Mouse (Mus musculus): ENCODE data around the gene Pard3b. TPM values are rescaled to one million over a fixed set of nuclear protein-coding genes. Genes with fewer than 3 reads are reported as not detected.

Gene Pard3b
- polyA plus RNA-seq, 1 experiment from 2014 or later, result 25.5 TPM

GRCm38 (mm10) chr1:62636906-62637673 is 998.5 kb downstream of the Pard3b start:
- Histone ChIP-seq H3K9ac (no peak overlapping the region), H3K36me3 (no peaks in the 10 kb centered on the region), H3K4me1 (peaks cover 7% of the 10 kb centered on the region; the same call in 1 of the 2 replicates), H3K9me3 (no peaks in the 10 kb centered on the region), H3K4me3 (no peak overlapping the region), H3K27me3 (no peaks in the 10 kb centered on the region), H3K4me2 (replicated peaks) (no peak overlapping the region), H3K27ac (no peak overlapping the region)
- WGBS, result 91% methylated on average over 6 of the region's 6 CpGs
- no peak for ATAC-seq (ENCODE audit: insufficient number of reproducible peaks, insufficient read depth, low FRiP score, low TSS enrichment)

GRCm38 (mm10) chr1:62639012-62639411 is 1000.4 kb downstream of the Pard3b start:
- H3K4me3 ChIP-seq, result no peak overlapping the region
- no peak overlapping the region for H3K9ac ChIP-seq
- H3K27ac ChIP-seq, result no peak overlapping the region
- no peaks in the 10 kb centered on the region for H3K9me3 ChIP-seq
- no peaks in the 10 kb centered on the region for H3K27me3 ChIP-seq
- H3K4me2 ChIP-seq (replicated peaks), result no peak overlapping the region
- WGBS, result 70% methylated on average over 11 of the region's 11 CpGs
- ATAC-seq (ENCODE audit: insufficient number of reproducible peaks, insufficient read depth, low FRiP score, low TSS enrichment), result no peak
- H3K4me1 ChIP-seq, result peaks cover 7% of the 10 kb centered on the region; the same call in 1 of the 2 replicates
- no peaks in the 10 kb centered on the region for H3K36me3 ChIP-seq

GRCm38 (mm10) chr1:62639440-62639839 is 1000.8 kb downstream of the Pard3b start:
- Histone ChIP-seq H3K27ac (no peak overlapping the region), H3K4me3 (no peak overlapping the region), H3K9ac (no peak overlapping the region), H3K4me1 (peaks cover 7% of the 10 kb centered on the region; the same call in 1 of the 2 replicates), H3K9me3 (no peaks in the 10 kb centered on the region), H3K36me3 (no peaks in the 10 kb centered on the region), H3K27me3 (no peaks in the 10 kb centered on the region), H3K4me2 (replicated peaks) (no peak overlapping the region)
- WGBS, result 70% methylated on average over 4 of the region's 4 CpGs
- no peak for ATAC-seq (ENCODE audit: insufficient number of reproducible peaks, insufficient read depth, low FRiP score, low TSS enrichment)

GRCm38 (mm10) chr1:62644631-62645278 is 1006.1 kb downstream of the Pard3b start:
- Histone ChIP-seq H3K4me2 (replicated peaks) (no peak overlapping the region), H3K4me3 (no peak overlapping the region), H3K4me1 (peaks cover 15% of the 10 kb centered on the region), H3K9me3 (no peaks in the 10 kb centered on the region), H3K27ac (no peak overlapping the region), H3K9ac (no peak overlapping the region), H3K36me3 (no peaks in the 10 kb centered on the region), H3K27me3 (no peaks in the 10 kb centered on the region)
- 85% methylated on average over 8 of the region's 8 CpGs for WGBS
- ATAC-seq (ENCODE audit: insufficient number of reproducible peaks, insufficient read depth, low FRiP score, low TSS enrichment), result no peak

- Histone ChIP-seq H3K9me3 (no peaks in the 10 kb centered on the region), H3K4me3 (no peak overlapping the region), H3K27me3 (no peaks in the 10 kb centered on the region), H3K4me1 (peaks cover 15% of the 10 kb centered on the region), H3K27ac (no peak overlapping the region), H3K36me3 (no peaks in the 10 kb centered on the region), H3K4me2 (replicated peaks) (no peak overlapping the region), H3K9ac (no peak overlapping the region)
- 84% methylated on average over 2 of the region's 2 CpGs for WGBS
- ATAC-seq (ENCODE audit: insufficient number of reproducible peaks, insufficient read depth, low FRiP score, low TSS enrichment), result no peak
Observed at GRCm38 (mm10) chr1:62646812-62647211, 1008.2 kb downstream of the Pard3b start.

- 24% methylated on average over 6 of the region's 6 CpGs for WGBS
- Histone ChIP-seq H3K9ac (no peak overlapping the region), H3K4me3 (no peak overlapping the region), H3K9me3 (no peaks in the 10 kb centered on the region), H3K27me3 (no peaks in the 10 kb centered on the region), H3K4me1 (peaks cover 15% of the 10 kb centered on the region), H3K4me2 (replicated peaks) (no peak overlapping the region), H3K27ac (no peak overlapping the region), H3K36me3 (no peaks in the 10 kb centered on the region)
- no peak for ATAC-seq (ENCODE audit: insufficient number of reproducible peaks, insufficient read depth, low FRiP score, low TSS enrichment)
Observed at GRCm38 (mm10) chr1:62648116-62648515, 1009.5 kb downstream of the Pard3b start.

- no peak overlapping the region for H3K4me2 ChIP-seq (replicated peaks)
- H3K27ac ChIP-seq, result no peak overlapping the region
- no peaks in the 10 kb centered on the region for H3K36me3 ChIP-seq
- H3K4me1 ChIP-seq, result peaks cover 15% of the 10 kb centered on the region
- no peak for ATAC-seq (ENCODE audit: insufficient number of reproducible peaks, insufficient read depth, low FRiP score, low TSS enrichment)
- WGBS, result 10% methylated on average over 5 of the region's 5 CpGs
- no peak overlapping the region for H3K4me3 ChIP-seq
- no peaks in the 10 kb centered on the region for H3K27me3 ChIP-seq
- no peaks in the 10 kb centered on the region for H3K9me3 ChIP-seq
- no peak overlapping the region for H3K9ac ChIP-seq
Observed at GRCm38 (mm10) chr1:62648591-62648990, 1010.0 kb downstream of the Pard3b start.

GRCm38 (mm10) chr1:62650491-62650890 is 1011.9 kb downstream of the Pard3b start:
- no peak for ATAC-seq (ENCODE audit: insufficient number of reproducible peaks, insufficient read depth, low FRiP score, low TSS enrichment)
- peaks cover 15% of the 10 kb centered on the region for H3K4me1 ChIP-seq
- no peaks in the 10 kb centered on the region for H3K9me3 ChIP-seq
- no peak overlapping the region for H3K27ac ChIP-seq
- H3K27me3 ChIP-seq, result no peaks in the 10 kb centered on the region
- H3K4me3 ChIP-seq, result no peak overlapping the region
- no peak overlapping the region for H3K9ac ChIP-seq
- H3K36me3 ChIP-seq, result no peaks in the 10 kb centered on the region
- WGBS, result 88% methylated on average over 5 of the region's 5 CpGs
- no peak overlapping the region for H3K4me2 ChIP-seq (replicated peaks)

- Histone ChIP-seq H3K27ac (no peak overlapping the region), H3K4me2 (replicated peaks) (no peak overlapping the region), H3K36me3 (no peaks in the 10 kb centered on the region), H3K4me3 (no peak overlapping the region), H3K4me1 (no peaks in the 10 kb centered on the region), H3K27me3 (no peaks in the 10 kb centered on the region), H3K9ac (no peak overlapping the region), H3K9me3 (no peaks in the 10 kb centered on the region)
- WGBS, result 64% methylated on average over 6 of the region's 6 CpGs
- ATAC-seq (ENCODE audit: insufficient number of reproducible peaks, insufficient read depth, low FRiP score, low TSS enrichment), result no peak
Observed at GRCm38 (mm10) chr1:62654436-62654835, 1015.8 kb downstream of the Pard3b start.

- Histone ChIP-seq H3K27ac (no peak overlapping the region), H3K9ac (no peak overlapping the region), H3K27me3 (no peaks in the 10 kb centered on the region), H3K4me2 (replicated peaks) (no peak overlapping the region), H3K4me3 (no peak overlapping the region), H3K36me3 (no peaks in the 10 kb centered on the region), H3K9me3 (peaks cover 4% of the 10 kb centered on the region; the same call in 1 of the 2 replicates), H3K4me1 (no peaks in the 10 kb centered on the region)
- 49% methylated on average over 8 of the region's 8 CpGs for WGBS
- ATAC-seq (ENCODE audit: insufficient number of reproducible peaks, insufficient read depth, low FRiP score, low TSS enrichment), result no peak
Observed at GRCm38 (mm10) chr1:62664960-62665645, 1026.5 kb downstream of the Pard3b start.

- H3K4me1 ChIP-seq, result no peaks in the 10 kb centered on the region
- H3K9ac ChIP-seq, result no peak overlapping the region
- H3K4me3 ChIP-seq, result no peak overlapping the region
- WGBS, result 80% methylated on average over 5 of the region's 5 CpGs
- H3K27me3 ChIP-seq, result no peaks in the 10 kb centered on the region
- no peak for ATAC-seq (ENCODE audit: insufficient number of reproducible peaks, insufficient read depth, low FRiP score, low TSS enrichment)
- H3K36me3 ChIP-seq, result no peaks in the 10 kb centered on the region
- H3K9me3 ChIP-seq, result peaks cover 4% of the 10 kb centered on the region; the same call in 1 of the 2 replicates
- H3K4me2 ChIP-seq (replicated peaks), result no peak overlapping the region
- no peak overlapping the region for H3K27ac ChIP-seq
Observed at GRCm38 (mm10) chr1:62665771-62666730, 1027.4 kb downstream of the Pard3b start.

All from embryonic facial prominence, embryonic 12.5 days (tissue).